Mouse (Mus musculus) embryonic facial prominence, embryonic 14.5 days (tissue): ENCODE measurements at regions not wholly inside any gene's neighbourhood (a gene's known extent, or its start where the extent isn't known, plus 50 kb on each side); places are given as distances from the start of the nearest gene placed in this dataset.

Source experiments
- ATAC-seq: fragments of 200-750 bp; cut with Nextera tagmentation; 2 replicates; pipeline ENCODE4 v1.8.0; 2017; ENCODE audit warnings: low read depth, moderate number of reproducible peaks, moderate TSS enrichment
- DNase-seq: peaks from one replicate; pipeline ENCODE4 v3.0.0-alpha.2; 2015; ENCODE audit warnings: low spot score
- H3K27ac ChIP-seq: fragments of 300-500 bp; sonication (generic); replicated peaks from 2 replicates; pipeline ENCODE4 v1.5.1; 2014; ENCODE audit warnings: low read depth, mild to moderate bottlenecking, low read length, moderate library complexity
- H3K27me3 ChIP-seq: fragments of 300-500 bp; sonication (generic); replicated peaks from 2 replicates; pipeline ENCODE4 v1.6.1; 2014; ENCODE audit warnings: low read length; ENCODE audit not compliant: control insufficient read depth, insufficient read depth
- H3K36me3 ChIP-seq: fragments of 300-500 bp; sonication (generic); 2 replicates; pipeline ENCODE4 v1.6.1; 2014; ENCODE audit warnings: low read length, mixed read lengths; ENCODE audit not compliant: control insufficient read depth, insufficient read depth
- H3K4me1 ChIP-seq: fragments of 300-500 bp; sonication (generic); 2 replicates; pipeline ENCODE4 v1.6.1; 2014; ENCODE audit warnings: antibody characterized with exemption, low read length; ENCODE audit not compliant: control insufficient read depth, insufficient read depth
- H3K4me2 ChIP-seq: fragments of 300-500 bp; sonication (generic); 2 replicates; pipeline ENCODE4 v1.6.1; 2014; ENCODE audit warnings: low read depth, mild to moderate bottlenecking, low read length, moderate library complexity, mixed read lengths
- H3K4me3 ChIP-seq: fragments of 300-500 bp; sonication (generic); 2 replicates; pipeline ENCODE4 v1.5.1; 2014; ENCODE audit warnings: low read depth, mild to moderate bottlenecking, low read length
- H3K9ac ChIP-seq: fragments of 300-500 bp; sonication (generic); 2 replicates; pipeline ENCODE4 v1.6.1; 2014; ENCODE audit warnings: low read depth, mild to moderate bottlenecking, low read length, moderate library complexity, mixed read lengths
- H3K9me3 ChIP-seq: fragments of 300-500 bp; sonication (generic); 2 replicates; pipeline ENCODE4 v1.6.1; 2016; ENCODE audit warnings: low read length; ENCODE audit not compliant: control insufficient read depth
- WGBS: fragments of 180-500 bp; shearing (Covaris S2); extraction: QIAGEN DNeasy Blood & Tissue Kit; methylation state at CpG from one replicate; pipeline ENCODE4 v1.1.7; 2014; 5-methylcytosine and 5-hydroxymethylcytosine counted together

DNA sequence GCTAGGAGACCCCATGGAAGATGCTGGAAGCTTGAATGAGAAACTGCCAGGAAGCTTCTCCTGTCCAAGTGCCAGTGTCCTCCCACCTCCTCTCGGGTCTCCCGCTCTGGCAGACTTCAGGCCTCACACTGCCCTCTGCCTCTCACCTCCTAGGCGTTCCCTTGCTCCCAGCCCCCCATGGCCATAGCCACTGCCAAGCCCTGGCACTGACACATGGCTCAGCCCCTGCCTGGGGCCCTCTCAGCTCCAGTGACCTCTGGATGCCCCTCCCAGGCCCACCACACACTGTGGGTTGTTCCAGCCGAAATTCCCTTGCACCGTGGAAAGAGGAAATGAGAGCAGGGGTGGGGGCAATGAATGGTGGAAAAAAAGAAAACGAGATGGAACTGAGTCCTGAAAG is 227.3 kb downstream of the Cyp26b1 start:
- no peak overlapping the region for H3K9ac ChIP-seq
- peaks cover 10% of the 10 kb centered on the region for H3K4me1 ChIP-seq
- H3K4me2 ChIP-seq: no peak overlapping the region
- 38% methylated on average over 6 of the region's 6 CpGs for WGBS
- H3K9me3 ChIP-seq: no peaks in the 10 kb centered on the region
- H3K36me3 ChIP-seq: no peaks in the 10 kb centered on the region
- ATAC-seq (peak; percentile 76), DNase-seq (peak; percentile 71)
- H3K27ac ChIP-seq: no peak overlapping the region
- no peak overlapping the region for H3K4me3 ChIP-seq
- no peaks in the 10 kb centered on the region for H3K27me3 ChIP-seq

DNA sequence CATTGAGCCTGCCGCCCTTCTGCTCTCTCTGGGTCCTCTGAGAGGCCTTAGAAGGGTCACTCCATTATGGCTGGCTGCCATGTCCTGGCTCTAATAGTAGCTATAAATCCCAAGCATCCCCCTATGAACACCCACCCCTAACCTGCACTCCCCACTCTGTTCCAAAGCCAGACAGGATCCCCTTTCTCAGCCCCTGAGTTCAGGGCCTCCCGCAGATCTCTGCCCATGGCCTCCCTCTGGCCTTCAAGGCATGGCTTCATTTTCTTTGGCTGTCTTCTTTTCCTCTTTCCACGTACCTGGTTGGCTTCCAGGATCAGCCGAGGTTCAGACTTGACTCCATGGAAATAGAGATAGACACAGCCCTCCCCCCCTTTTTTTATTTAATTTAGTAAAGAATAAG is 227.8 kb downstream of the Cyp26b1 start:
- Histone ChIP-seq H3K36me3 (no peaks in the 10 kb centered on the region), H3K4me2 (no peak overlapping the region), H3K4me3 (no peak overlapping the region), H3K27me3 (no peaks in the 10 kb centered on the region), H3K4me1 (peaks cover 10% of the 10 kb centered on the region), H3K9ac (no peak overlapping the region), H3K9me3 (no peaks in the 10 kb centered on the region), H3K27ac (no peak overlapping the region)
- DNase-seq (no peak), ATAC-seq (peak; percentile 30; the same call in 1 of the 2 replicates)
- WGBS: 54% methylated on average over 4 of the region's 4 CpGs

DNA sequence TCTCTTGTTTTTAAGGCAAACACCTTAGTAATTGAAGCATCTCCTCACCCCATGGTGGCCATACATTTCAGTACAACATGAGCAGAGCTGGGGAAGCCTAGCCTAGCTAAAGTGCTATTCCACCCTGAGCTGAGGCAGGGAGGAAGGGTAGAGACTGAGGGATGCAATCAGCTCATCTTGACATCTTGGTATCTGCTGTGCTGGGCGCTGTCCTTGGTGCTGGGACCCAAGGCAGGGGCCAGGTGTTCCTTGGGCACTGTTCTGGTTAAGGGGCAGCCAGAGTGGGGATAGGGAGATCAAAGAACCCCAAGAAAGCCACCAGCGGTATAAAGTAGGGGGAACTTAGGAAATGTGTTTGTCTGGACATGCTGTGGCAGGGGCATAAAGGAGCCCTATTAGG is 228.7 kb downstream of the Cyp26b1 start:
- DNase-seq (peak; percentile 31), ATAC-seq (no peak)
- Histone ChIP-seq H3K9me3 (no peaks in the 10 kb centered on the region), H3K27me3 (no peaks in the 10 kb centered on the region), H3K4me2 (no peak overlapping the region), H3K4me3 (no peak overlapping the region), H3K36me3 (no peaks in the 10 kb centered on the region), H3K27ac (no peak overlapping the region), H3K9ac (no peak overlapping the region), H3K4me1 (peaks cover 10% of the 10 kb centered on the region)
- 12% methylated on average over 2 of the region's 2 CpGs for WGBS

DNA sequence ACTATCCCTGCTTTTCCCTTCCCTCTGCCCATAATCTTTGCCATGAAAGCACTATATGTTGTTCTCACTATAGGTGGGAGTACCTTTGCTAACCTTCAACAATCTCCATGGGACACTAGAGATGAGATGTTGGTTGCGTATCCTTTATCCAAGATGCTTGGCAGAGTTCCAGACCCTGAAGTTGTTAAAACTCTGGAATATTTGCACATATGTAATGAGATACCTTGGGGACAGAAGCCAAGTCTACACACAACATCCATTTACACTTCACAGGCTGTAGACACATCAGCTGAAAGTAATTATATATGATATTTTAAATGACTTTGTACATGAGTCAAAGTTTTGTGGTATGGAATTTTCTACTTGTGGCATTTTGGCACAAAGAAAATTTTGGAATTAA is 231.4 kb downstream of the Cyp26b1 start:
- 31% methylated on average over 1 of the region's 1 CpGs for WGBS
- no peak for ATAC-seq
- no peaks in the 10 kb centered on the region for H3K9me3 ChIP-seq

DNA sequence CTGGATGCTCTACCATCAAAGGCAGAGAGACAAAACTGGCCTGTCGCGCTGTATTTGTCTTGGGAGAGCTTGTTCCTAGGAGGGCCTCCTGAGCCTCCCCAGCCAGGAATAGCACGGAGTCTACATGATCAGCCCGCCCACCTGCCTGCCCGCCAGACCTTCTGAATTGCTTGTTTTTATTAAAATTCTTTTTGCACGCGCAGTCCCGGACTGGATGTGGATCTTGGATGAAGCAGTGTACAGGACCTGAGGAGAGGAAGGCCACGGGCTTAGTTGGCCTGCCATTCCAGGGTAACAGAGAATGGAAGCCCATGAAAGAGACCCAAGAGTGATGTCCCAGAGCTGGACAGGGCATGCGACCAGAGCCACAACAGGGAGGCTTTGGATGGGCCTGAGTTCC is 235.8 kb downstream of the Cyp26b1 start:
- 45% methylated on average over 10 of the region's 10 CpGs for WGBS
- H3K36me3 ChIP-seq: no peaks in the 10 kb centered on the region
- H3K27me3 ChIP-seq: no peaks in the 10 kb centered on the region
- no peak overlapping the region for H3K4me2 ChIP-seq
- H3K9me3 ChIP-seq: no peaks in the 10 kb centered on the region
- peak; percentile 56 for DNase-seq
- peak overlapping the region; percentile 31; the same call in 1 of the 2 replicates for H3K27ac ChIP-seq
- ATAC-seq: no peak
- peaks cover 29% of the 10 kb centered on the region for H3K4me1 ChIP-seq
- H3K4me3 ChIP-seq: no peak overlapping the region
- no peak overlapping the region for H3K9ac ChIP-seq

More for the DNA sequence above, 231.4 kb downstream of the Cyp26b1 start:
- no peak overlapping the region for H3K4me3 ChIP-seq
- H3K4me1 ChIP-seq: peaks cover 29% of the 10 kb centered on the region
- H3K9ac ChIP-seq: no peak overlapping the region
- no peak overlapping the region for H3K27ac ChIP-seq
- H3K4me2 ChIP-seq: no peak overlapping the region
- no peaks in the 10 kb centered on the region for H3K27me3 ChIP-seq
- no peaks in the 10 kb centered on the region for H3K36me3 ChIP-seq
- DNase-seq: peak; percentile 69

DNA sequence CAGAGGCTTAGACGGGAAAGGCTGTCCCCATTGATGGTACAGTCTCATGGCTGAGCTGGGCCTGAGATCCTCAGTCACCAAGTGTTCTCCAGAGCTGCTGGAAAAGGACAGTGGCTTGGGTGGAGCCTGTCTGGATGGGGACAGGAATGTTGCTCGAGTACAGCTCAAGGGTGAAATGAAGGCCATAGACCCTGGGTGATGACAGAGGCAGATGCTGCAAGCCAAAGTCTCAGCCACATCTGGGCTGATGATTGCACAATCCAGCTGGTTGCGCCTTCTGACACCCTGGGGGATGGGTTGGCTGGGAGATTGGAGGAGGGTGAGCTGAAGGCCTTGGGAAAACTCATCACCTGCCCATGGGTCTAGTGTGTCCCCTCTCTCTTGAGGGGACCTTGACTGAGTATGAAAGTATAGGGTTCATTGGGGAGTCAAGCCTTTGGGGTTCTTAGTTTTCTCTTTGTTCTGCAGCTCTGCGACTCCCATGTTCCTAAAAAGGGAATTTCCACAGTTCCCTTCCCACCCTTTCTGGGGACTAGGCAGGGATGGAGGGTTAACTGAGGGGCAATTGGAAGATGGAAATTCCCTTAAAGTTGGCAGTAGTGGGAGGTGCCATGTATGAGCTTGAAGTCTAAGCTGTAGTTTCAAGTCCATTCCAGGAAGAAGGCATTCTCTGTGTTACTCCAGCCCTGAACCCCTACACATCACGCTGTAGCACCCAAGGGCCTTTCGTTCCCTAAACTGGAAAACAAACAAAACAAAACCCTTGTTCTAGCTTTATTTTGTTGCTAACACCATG is 240.1 kb downstream of the Cyp26b1 start:
- ATAC-seq: no peak
- Histone ChIP-seq H3K4me2 (no peak overlapping the region), H3K9ac (no peak overlapping the region), H3K27me3 (no peaks in the 10 kb centered on the region), H3K4me1 (peaks cover 18% of the 10 kb centered on the region), H3K27ac (no peak overlapping the region), H3K36me3 (no peaks in the 10 kb centered on the region), H3K9me3 (no peaks in the 10 kb centered on the region), H3K4me3 (no peak overlapping the region)
- 83% methylated on average over 6 of the region's 6 CpGs for WGBS
- DNase-seq: no peak

DNA sequence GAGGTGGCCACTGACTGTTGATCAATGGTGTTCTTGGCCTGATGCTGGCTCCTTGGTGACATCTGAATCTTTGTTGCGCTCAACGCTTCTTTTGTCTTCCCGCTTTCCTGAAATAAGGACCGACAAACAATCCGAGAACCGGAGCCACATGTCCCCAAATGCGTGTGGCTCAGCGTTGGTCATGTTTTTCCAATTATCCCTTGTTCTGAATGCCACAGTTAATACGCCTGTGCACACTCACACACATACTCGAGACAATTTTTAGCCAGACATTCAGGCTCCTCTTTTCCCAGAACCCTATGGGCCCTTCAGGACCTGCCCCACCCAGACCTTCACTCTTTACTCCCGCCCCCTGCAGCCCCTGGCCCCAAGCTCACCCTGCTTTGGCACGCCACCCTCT is 248.8 kb downstream of the Cyp26b1 start:
- H3K4me1 ChIP-seq: 0 out of 2 replicates have a peak, but pooled peaks cover 6% of the 10 kb centered on the region
- H3K27me3 ChIP-seq: no peaks in the 10 kb centered on the region
- WGBS: 55% methylated on average over 12 of the region's 12 CpGs
- H3K9ac ChIP-seq: no peak overlapping the region
- no peak overlapping the region for H3K27ac ChIP-seq
- no peaks in the 10 kb centered on the region for H3K36me3 ChIP-seq
- ATAC-seq (no peak), DNase-seq (peak; percentile 77)
- no peak overlapping the region for H3K4me3 ChIP-seq
- H3K9me3 ChIP-seq: no peaks in the 10 kb centered on the region
- H3K4me2 ChIP-seq: no peak overlapping the region

DNA sequence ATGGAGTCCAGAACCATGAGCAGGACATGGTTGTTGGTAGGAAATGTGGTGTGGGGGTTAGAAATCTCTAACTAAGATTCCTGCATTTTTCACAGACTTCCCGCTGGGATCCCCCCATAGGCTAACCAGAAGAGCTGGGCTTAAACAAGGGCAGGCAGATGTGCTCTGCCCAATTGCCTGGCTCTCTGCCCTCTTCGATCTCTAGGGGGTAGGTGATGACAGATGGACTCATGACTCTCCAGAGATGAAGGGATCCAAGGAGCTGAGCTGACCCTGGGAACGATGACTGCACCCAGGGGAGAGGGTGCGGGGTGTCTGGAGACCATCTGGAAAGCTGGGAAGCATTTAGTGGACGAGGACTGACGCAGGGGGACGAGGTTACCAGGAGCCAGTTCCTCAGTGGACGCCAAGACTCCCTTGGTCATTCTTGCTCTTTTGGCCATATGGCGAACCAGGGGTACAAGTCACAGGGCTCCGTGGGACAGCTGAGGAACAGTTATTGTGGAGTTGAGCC is 260.0 kb downstream of the Cyp26b1 start:
- no peak for DNase-seq
- Histone ChIP-seq H3K9me3 (no peaks in the 10 kb centered on the region), H3K4me2 (no peak overlapping the region), H3K4me1 (0 out of 2 replicates have a peak, but pooled peaks cover 6% of the 10 kb centered on the region), H3K9ac (no peak overlapping the region), H3K4me3 (no peak overlapping the region), H3K36me3 (no peaks in the 10 kb centered on the region), H3K27ac (no peak overlapping the region), H3K27me3 (no peaks in the 10 kb centered on the region)
- WGBS: 85% methylated on average over 10 of the region's 10 CpGs
- ATAC-seq: no peak

DNA sequence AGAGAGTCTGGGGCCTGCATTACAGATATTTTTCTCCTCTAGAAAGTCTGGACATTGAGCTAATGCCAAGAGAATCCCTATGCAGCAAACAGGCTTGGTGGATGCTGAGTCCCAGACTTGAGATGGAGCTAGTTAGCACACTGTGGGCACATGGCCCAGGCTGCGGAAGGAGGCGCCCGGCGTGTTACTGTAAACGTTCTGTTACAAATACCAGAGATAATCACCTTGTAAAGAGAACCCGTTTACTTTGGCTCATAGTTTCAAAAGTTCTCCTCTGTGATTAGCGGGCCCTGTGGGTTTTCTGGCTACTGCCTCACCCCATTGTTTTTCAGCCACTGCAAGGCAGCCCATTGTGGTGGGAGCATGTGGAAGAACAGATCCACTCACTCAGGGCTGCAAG is 264.6 kb downstream of the Cyp26b1 start:
- Histone ChIP-seq H3K36me3 (no peaks in the 10 kb centered on the region), H3K27ac (no peak overlapping the region), H3K4me3 (no peak overlapping the region), H3K9me3 (no peaks in the 10 kb centered on the region), H3K27me3 (no peaks in the 10 kb centered on the region), H3K9ac (no peak overlapping the region), H3K4me1 (0 out of 2 replicates have a peak, but pooled peaks cover 6% of the 10 kb centered on the region), H3K4me2 (no peak overlapping the region)
- peak; percentile 69 for DNase-seq
- 54% methylated on average over 7 of the region's 7 CpGs for WGBS
- ATAC-seq: peak; percentile 57
